Mouse (Mus musculus): ENCODE measurements around the gene Spats2. TPM values are rescaled to one million over a fixed set of nuclear protein-coding genes. Genes with fewer than 3 reads are reported as not detected.
"Not testable (repeated sequence)": the region's sequence is repeated elsewhere in the genome, so short reads cannot be mapped to it uniquely, and the experiment has no call there.

Spats2 gene
- total RNA-seq, 2 experiments from 2014 or later, result 29.2 to 30.9 TPM

DNA sequence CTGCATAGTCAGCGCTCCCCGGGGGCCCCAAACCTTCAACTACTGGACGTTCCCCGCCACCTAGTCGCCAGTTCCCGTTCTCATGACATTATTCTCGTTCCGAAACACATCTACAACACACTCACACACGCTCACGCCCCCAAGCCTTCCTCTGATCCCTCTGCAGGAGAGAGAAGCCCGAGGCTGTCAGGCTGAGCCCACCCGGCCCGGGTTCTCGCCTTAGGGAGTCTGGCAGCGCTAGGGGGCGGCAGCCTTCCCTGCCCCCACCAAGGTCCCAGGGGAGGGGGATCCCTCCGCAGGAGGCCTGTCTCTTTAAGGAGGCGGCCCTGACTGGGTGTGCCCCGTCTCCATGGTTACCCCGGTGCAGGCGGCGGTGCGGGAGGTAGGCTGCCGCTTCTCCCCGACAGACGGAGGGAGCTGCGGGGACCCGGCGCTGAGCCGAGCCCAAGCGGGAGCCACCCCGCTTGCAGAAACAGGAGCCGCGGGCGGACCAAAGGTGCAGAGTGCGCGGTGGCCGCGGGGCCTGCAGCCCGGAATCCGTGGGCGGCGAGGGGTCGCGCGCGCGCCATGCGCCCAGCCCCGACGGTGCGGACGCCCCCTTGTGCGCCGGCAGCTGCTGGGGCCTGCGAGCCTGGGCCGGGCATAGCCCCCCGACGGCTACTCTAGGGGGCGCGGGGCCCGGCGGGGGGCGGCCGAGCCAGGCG, 98.6 kb downstream of the Spats2 start, which contains the start of gene Kcnh3:
TSS of gene Kcnh3 (plus strand) at position 654 of the 704 bp plus-strand sequence.
- peak within 1 kb of the TSS; percentile 88 for H3K27ac ChIP-seq

GRCm38 (mm10) chr15:99225081-99225810, 99.5 kb downstream of the Spats2 start:
- Histone ChIP-seq H3K27ac (peak overlapping the region; percentile 88), H3K4me3 (peak overlapping the region; percentile 59)
- no peak for TF ChIP-seq CTCF (conservative IDR thresholded peaks at IDR 0.05)
- DNase-seq (ENCODE audit: low spot score in 2 of 2), result peak; percentile 81 to 89

More for the DNA sequence above, 98.6 kb downstream of the Spats2 start, which contains the start of gene Kcnh3:
- peak; percentile 20 for TF ChIP-seq CTCF (conservative IDR thresholded peaks at IDR 0.05)
- H3K4me3 ChIP-seq, result peak within 1 kb of the TSS; percentile 59
- peak; percentile 81 to 85 for DNase-seq (ENCODE audit: low spot score in 2 of 2)

DNA sequence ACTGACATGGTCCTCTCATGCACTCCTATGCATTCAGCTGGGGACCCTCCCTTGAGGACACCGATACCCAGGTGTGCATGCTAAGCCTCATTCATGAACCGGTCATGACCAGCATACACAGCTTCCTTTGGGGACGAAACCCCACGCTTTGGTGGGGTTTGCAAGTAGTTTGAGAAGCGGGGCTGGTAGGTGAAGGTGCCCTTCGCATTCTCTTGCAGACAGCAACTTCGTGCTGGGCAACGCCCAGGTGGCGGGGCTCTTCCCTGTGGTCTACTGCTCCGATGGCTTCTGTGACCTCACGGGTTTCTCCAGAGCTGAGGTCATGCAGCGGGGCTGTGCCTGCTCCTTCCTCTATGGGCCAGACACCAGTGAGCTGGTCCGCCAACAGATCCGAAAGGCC, 100.4 kb downstream of the Spats2 start:
- DNase-seq (ENCODE audit: low spot score in 2 of 2), result no peak
- TF ChIP-seq CTCF (conservative IDR thresholded peaks at IDR 0.05), result no peak
- Histone ChIP-seq H3K27ac (peak overlapping the region; percentile 88), H3K4me3 (peak overlapping the region; percentile 59)

DNA sequence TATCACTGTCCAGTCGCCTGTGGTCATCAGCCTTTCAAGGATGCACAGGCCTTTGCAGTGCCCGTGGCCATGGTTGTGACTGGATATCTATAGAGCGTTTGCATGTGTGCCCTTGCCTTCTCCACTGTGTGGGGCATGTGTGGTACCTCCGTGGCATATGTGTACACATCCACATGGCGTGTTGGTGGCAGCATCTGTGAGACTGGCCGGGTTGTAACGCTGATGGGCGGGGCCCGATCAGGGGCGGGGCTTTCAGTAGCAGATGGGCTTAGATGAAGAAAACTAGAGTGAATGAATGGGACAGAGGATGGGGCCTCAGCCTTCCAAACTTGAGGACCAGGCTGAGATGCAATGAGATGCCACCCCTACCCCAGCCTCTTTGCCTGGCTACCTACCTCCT, 106.3 kb downstream of the Spats2 start:
- TF ChIP-seq CTCF (conservative IDR thresholded peaks at IDR 0.05), result no peak
- no peak for DNase-seq (ENCODE audit: low spot score in 2 of 2)
- Histone ChIP-seq H3K27ac (no peak overlapping the region), H3K4me3 (no peak overlapping the region)

DNA sequence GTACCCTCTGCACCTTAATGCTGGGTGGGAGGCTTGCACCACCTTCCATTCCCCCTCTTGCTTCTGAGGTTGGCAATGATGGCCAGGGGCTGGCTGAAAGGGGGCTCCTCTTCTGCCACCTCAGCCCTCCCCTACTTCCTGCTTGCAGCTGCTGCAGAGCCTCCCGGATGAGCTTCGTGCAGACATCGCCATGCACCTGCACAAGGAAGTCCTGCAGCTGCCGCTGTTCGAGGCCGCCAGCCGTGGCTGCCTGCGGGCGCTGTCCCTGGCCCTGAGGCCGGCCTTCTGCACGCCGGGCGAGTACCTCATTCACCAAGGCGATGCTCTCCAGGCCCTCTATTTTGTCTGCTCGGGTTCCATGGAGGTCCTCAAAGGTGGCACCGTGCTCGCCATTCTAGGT, 108.0 kb downstream of the Spats2 start:
- no peak for DNase-seq (ENCODE audit: low spot score in 2 of 2)
- Histone ChIP-seq H3K4me3 (no peak overlapping the region), H3K27ac (no peak overlapping the region)
- TF ChIP-seq CTCF (conservative IDR thresholded peaks at IDR 0.05), result no peak

DNA sequence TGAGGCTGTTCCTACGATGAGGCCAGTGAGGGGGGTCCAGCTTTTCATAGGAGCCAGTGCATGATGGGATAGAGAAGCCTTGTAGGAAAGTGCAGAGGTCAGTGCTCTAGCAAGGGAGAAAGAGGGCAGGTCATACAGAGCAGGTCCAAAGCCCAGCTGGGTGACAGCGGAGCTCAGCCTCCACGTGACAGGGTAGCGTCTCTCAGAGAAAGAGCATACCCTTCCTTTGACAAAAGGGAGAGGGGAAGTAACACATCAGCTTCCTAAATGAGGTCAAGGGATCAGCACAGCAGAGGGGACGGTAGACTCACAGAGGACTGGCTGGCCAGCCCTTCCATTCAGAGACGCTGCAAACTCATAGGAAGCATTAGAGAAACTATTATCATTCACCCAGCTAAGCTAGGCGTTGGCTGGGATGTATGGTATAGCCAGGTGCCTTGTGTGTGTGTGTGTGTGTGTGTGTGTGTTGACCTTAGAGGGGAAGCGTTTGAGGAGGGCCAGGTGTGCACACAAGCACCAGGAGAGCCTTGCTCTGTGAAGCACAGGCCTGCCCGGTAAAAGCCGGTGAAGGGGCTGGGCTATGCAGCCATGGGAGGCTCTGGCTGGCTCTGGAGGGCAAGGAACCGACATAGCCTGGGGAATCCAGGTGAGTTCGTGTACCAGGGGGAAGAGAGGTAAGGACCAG, 108.8 kb downstream of the Spats2 start:
- H3K27ac ChIP-seq, result no peak overlapping the region
- H3K4me3 ChIP-seq, result no peak overlapping the region
- no peak for DNase-seq (ENCODE audit: low spot score in 2 of 2)
- TF ChIP-seq CTCF (conservative IDR thresholded peaks at IDR 0.05), result no peak

DNA sequence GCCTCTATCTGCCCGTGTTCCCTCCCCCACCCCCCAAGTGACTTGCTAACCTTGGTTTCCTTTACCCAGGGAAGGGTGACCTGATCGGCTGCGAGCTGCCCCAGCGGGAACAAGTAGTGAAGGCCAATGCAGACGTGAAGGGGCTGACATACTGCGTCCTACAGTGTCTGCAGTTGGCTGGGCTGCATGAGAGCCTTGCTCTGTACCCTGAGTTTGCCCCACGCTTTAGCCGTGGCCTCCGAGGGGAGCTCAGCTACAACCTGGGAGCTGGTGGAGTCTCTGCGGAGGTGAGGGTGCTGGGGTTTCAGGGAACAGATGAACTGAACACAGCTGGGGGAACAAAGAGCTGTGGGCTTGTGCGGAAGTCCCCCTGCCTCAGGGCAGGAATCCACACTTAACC, 112.3 kb downstream of the Spats2 start:
- no peak overlapping the region for H3K4me3 ChIP-seq
- no peak for TF ChIP-seq CTCF (conservative IDR thresholded peaks at IDR 0.05)
- no peak for DNase-seq (ENCODE audit: low spot score in 2 of 2)
- H3K27ac ChIP-seq, result no peak overlapping the region

DNA sequence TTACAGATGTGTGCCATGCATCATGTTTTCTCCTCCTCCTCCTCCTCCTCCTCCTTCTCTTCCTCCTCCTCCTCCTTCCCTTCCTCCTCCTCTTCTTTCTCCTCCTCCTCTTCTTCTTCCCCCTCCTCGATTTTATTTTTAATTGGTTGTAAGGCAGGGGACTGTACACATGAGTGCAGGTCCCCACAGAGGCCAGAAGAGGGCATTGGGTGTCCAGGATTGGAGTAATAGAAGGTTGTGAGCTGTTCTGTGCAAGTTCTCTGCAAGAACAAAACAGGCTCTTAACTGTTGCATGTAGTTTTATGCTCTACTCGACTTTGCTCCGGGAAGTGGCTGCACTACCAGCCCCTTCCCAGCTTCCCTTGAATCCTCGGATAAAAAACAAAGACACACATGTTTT, 114.4 kb downstream of the Spats2 start:
- no peak for DNase-seq (ENCODE audit: low spot score in 2 of 2)
- TF ChIP-seq CTCF (conservative IDR thresholded peaks at IDR 0.05), result peak; percentile 54
- H3K4me3 ChIP-seq, result no peak overlapping the region
- no peak overlapping the region for H3K27ac ChIP-seq

DNA sequence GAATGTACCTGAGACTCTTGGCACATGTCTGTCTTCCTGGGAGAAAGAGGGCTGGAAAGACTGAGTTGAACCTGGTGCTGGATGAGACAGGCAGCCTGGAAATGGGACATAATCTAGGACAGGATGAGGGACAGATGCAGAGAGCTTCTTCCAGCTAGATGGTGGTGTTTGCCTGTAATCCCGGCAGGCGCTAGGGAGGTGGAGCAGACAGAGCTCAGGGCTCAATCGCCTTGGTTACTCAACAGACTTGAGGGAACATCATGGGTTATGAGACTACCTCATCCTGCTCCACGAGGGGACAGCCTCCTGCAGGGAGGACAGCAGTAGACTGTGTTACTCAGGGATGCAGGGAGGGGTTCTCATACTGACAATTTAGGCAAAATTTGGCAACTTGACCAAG, 115.5 kb downstream of the Spats2 start:
- no peak overlapping the region for H3K4me3 ChIP-seq
- 0 out of 2 replicates have a peak, but pooled peaks have one; percentile 7 for TF ChIP-seq CTCF (conservative IDR thresholded peaks at IDR 0.05)
- H3K27ac ChIP-seq, result peak overlapping the region; percentile 53; the same call in 1 of the 2 replicates
- no peak for DNase-seq (ENCODE audit: low spot score in 2 of 2)

GRCm38 (mm10) chr15:99242045-99242444, 116.3 kb downstream of the Spats2 start:
- DNase-seq (ENCODE audit: low spot score in 2 of 2), result no peak
- no peak for TF ChIP-seq CTCF (conservative IDR thresholded peaks at IDR 0.05)
- H3K27ac ChIP-seq, result peak overlapping the region; percentile 53; the same call in 1 of the 2 replicates
- H3K4me3 ChIP-seq, result no peak overlapping the region

- DNase-seq (ENCODE audit: low spot score in 2 of 2); H3K4me3 ChIP-seq: not testable (repeated sequence)
- peak overlapping the region; percentile 18; the same call in 1 of the 2 replicates for H3K27ac ChIP-seq
These were observed 121.0 kb downstream of the Spats2 start for GRCm38 (mm10) chr15:99246736-99247135.

- peak; percentile 73 to 74 for DNase-seq (ENCODE audit: low spot score in 2 of 2)
- H3K27ac ChIP-seq, result peak overlapping the region; percentile 88
- H3K4me3 ChIP-seq, result peak overlapping the region; percentile 17; the same call in 1 of the 2 replicates
- TF ChIP-seq CTCF (conservative IDR thresholded peaks at IDR 0.05), result peak; percentile 47
These were observed 123.3 kb downstream of the Spats2 start for GRCm38 (mm10) chr15:99248972-99249371.

GRCm38 (mm10) chr15:99249938-99250337, 124.2 kb downstream of the Spats2 start:
- DNase-seq (ENCODE audit: low spot score in 2 of 2), result no peak
- H3K27ac ChIP-seq, result peak overlapping the region; percentile 88; the same call in 1 of the 2 replicates
- TF ChIP-seq CTCF (conservative IDR thresholded peaks at IDR 0.05), result no peak
- no peak overlapping the region for H3K4me3 ChIP-seq

DNA sequence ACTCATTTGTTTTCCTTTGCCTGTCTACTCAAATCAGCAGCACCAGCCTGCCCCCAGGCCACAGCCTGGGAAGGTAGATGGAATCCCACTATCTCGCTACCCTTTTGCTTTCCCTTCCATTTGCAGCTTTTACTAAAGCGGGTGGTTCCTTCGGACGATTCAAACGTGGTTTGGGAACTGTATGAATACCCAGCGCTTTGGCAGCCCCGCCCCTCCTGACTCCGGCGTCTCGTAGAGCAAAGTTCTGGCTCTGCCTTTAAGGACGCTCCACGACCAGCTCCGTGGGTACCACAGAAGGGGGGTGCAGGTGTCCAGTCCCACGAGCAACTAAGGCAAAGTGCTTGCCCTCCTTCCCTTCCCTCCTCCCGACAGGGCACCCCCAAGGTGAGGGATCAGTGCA, 125.4 kb downstream of the Spats2 start:
- not testable (repeated sequence) for DNase-seq (ENCODE audit: low spot score in 2 of 2)
- H3K27ac ChIP-seq, result peak overlapping the region; percentile 99
- peak overlapping the region; percentile 64 for H3K4me3 ChIP-seq
